Mouse (Mus musculus) left cerebral cortex, postnatal 4 days (tissue): ENCODE results near the gene Gm1043. TPM values are rescaled to one million over a fixed set of nuclear protein-coding genes. Genes with fewer than 3 reads are reported as not detected.

Source experiments
- total RNA-seq, 2 experiments: library from RNA; stranded (reverse); gene quantifications; 2 replicates each; pipeline ENCODE4 v1.2.3; 2021

Gm1043 gene
- total RNA-seq, 2 experiments from 2014 or later: 33.2 to 36.8 TPM

Other genes starting within 250 kb of the Gm1043 start
- 100 to 1,000 TPM; 271 to 272 TPM for gene Ppp2r2c, start 216.9 kb upstream of the Gm1043 start, total RNA-seq
- 10 to 100 TPM; 16.3 to 25.7 TPM for gene Wfs1, start 96.2 kb upstream of the Gm1043 start, total RNA-seq
- gene Crmp1, start 156.6 kb downstream of the Gm1043 start, total RNA-seq: 1,000 to 10,000 TPM; 1,527 to 1,566 TPM